Mouse (Mus musculus) activated CD4-positive, CD25-positive, alpha-beta regulatory T cell, adult 9 weeks (primary cell): ENCODE measurements around the gene Sec22a. TPM values are rescaled to one million over a fixed set of nuclear protein-coding genes. Genes with fewer than 3 reads are reported as not detected.

Experiments used
- polyA plus RNA-seq: library from polyadenylated mRNA; unstranded; fragments of 100-300 nt; shearing (Covaris generic); gene quantifications from one replicate; pipeline ENCODE4 v1.2.1, GENCODE M21; 2017

Gene Sec22a
- 36.4 TPM for polyA plus RNA-seq

DNA sequence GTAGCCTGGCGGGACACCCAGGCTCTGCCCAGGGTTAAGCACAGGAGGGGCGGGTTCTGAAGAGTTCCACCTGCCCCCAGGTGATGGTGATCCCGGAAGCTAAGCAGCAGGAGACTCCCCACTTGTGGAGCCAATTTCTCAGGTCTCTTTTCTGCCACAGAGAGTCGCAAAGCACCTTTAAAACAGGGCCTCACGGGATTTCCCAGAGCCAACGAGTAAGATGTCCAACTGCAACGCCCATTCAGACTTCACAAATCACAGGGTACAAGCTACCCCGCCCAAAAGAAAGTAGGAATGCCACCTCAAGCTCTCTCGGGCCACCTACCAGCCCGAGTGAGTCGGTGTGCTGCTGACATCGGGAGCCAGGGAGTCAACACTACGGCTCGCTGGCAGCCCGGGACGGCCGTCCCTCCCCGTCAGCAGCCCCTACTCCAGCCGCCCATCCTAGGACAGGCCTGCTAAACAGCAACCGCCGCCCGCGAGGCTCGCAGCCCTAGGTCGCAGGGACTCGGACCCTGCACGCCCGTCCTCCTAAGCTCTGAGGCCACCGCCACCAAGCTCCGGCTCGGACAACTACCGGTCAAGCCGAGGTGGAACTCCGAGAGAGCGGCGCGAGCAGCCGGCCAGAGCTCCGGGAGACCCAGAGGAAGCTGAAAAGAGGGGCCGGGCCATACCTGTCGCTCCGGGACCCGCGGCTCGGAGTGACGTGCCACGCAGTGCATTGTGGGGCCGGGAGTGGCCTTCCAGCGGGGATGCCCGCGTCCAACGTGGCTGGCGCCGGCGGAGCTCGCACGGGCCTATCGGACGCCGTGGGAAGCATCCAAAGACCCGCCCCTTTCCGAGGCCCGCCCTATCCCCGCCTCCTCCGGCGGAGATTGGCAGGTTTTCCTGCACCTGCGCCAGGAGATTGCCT, at the start of gene Sec22a:
Gene Sec22a (minus strand): TSS at position 769 of the 913 bp plus-strand sequence.

Other genes with a start within 250 kb of the Sec22a start
- not detected for gene Adcy5, start 209.0 kb downstream of the Sec22a start, polyA plus RNA-seq
- 0.53 TPM for gene Pdia5, start 127.0 kb upstream of the Sec22a start, polyA plus RNA-seq
- not detected for gene Sema5b, start 177.2 kb upstream of the Sec22a start, polyA plus RNA-seq